Mouse (Mus musculus): ENCODE measurements around the gene Gpr180.

DNA sequence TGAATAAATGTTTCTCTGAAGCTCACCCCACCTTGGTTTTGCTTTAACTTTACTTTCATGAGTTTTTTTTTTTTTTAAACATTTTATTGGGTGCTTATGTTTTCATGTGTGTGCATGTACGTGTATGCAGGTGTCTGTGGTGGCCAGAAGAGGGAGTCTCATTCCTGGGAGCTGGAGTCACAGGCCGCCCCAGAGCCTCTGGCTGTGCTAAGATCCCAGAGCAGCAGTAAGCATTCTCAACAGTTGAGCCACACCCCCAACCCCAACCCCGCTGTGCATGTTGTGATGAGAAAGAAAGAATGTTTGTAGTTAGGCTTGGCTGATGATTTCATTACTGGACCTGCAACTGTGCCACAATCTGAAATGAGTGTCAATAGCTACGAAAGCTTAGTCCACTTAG lies 31.8 kb downstream of the Gpr180 start:
- TF ChIP-seq CTCF (IDR thresholded peaks at IDR 0.05; ENCODE audit: low read depth, low read length), result no peak
- TF ChIP-seq POLR2A (IDR thresholded peaks at IDR 0.05; ENCODE audit: extremely low read depth, insufficient read depth, low read length), result no peak

Measured in liver, adult 2 months (tissue).